Comparison of ENCODE assay signal across 7 mouse cellular contexts in genomic region chr15:83998115-83998514, GRCm38 (mm10).
DNase-seq lines count a peak whose midpoint lies in the region; ATAC-seq lines count a peak whose summit lies in the region.

No protein-coding gene starts in this region.

- DNase-seq in cerebellum, adult 11 months, result peak; percentile 43
- peak; percentile 46 for DNase-seq in embryo, embryonic 10 days (ENCODE audit: low spot score)
- DNase-seq in layer of hippocampus, postnatal 36 days, result peak; percentile 61 to 67
- DNase-seq in thymus, postnatal 25 days, result no peak
- no peak for DNase-seq in thymus, postnatal 10 days (ENCODE audit: low spot score in 2 of 2)

- no peak overlapping the region for H3K27ac ChIP-seq in heart, embryonic 12.5 days (ENCODE audit: poor library complexity, severe bottlenecking)
- H3K27ac ChIP-seq in midbrain, embryonic 13.5 days, result peak overlapping the region; percentile 35; the same call in 1 of the 2 replicates

- peaks cover 44% of the 10 kb centered on the region for H3K27me3 ChIP-seq in heart, embryonic 12.5 days (replicated peaks)
- H3K27me3 ChIP-seq in midbrain, embryonic 13.5 days, result peaks cover 10% of the 10 kb centered on the region; the same call in 1 of the 2 replicates

- ATAC-seq in heart, embryonic 12.5 days (ENCODE audit: insufficient number of reproducible peaks, low FRiP score), result no peak
- peak; percentile 86 for ATAC-seq in midbrain, embryonic 13.5 days

- 19% methylated on average over 19 of the region's 19 CpGs for WGBS in heart, embryonic 12.5 days
- 5% methylated on average over 19 of the region's 19 CpGs for WGBS in midbrain, embryonic 13.5 days

- no peaks in the 10 kb centered on the region for H3K36me3 ChIP-seq in heart, embryonic 12.5 days
- no peaks in the 10 kb centered on the region for H3K36me3 ChIP-seq in midbrain, embryonic 13.5 days

- peaks cover 1% of the 10 kb centered on the region; the same call in 1 of the 2 replicates for H3K9me3 ChIP-seq in heart, embryonic 12.5 days (replicated peaks)
- no peaks in the 10 kb centered on the region for H3K9me3 ChIP-seq in midbrain, embryonic 13.5 days

- no peak overlapping the region for H3K9ac ChIP-seq in heart, embryonic 12.5 days
- H3K9ac ChIP-seq in midbrain, embryonic 13.5 days (replicated peaks), result peak overlapping the region; percentile 20; the same call in 1 of the 2 replicates

- peak overlapping the region; percentile 31 for H3K4me2 ChIP-seq in heart, embryonic 12.5 days
- peak overlapping the region; percentile 48 for H3K4me2 ChIP-seq in midbrain, embryonic 13.5 days (replicated peaks)

- no peak overlapping the region for H3K4me3 ChIP-seq in heart, embryonic 12.5 days
- H3K4me3 ChIP-seq in midbrain, embryonic 13.5 days (replicated peaks), result no peak overlapping the region; the same call in 1 of the 2 replicates

- no peaks in the 10 kb centered on the region for H3K4me1 ChIP-seq in heart, embryonic 12.5 days (replicated peaks)
- H3K4me1 ChIP-seq in midbrain, embryonic 13.5 days (replicated peaks), result peaks cover 16% of the 10 kb centered on the region

Comparison
In these comparisons a context has a peak if more than half of its experiments do, and no peak if none do; other contexts are left out.
1. DNase-seq: peak in cerebellum, adult 11 months (single experiment), embryo, embryonic 10 days (single experiment) and layer of hippocampus, postnatal 36 days (2 of 2); none in thymus, postnatal 25 days (single experiment) and thymus, postnatal 10 days (0 of 2).